Comparison of ENCODE assay signal across 8 mouse cellular contexts in the genomic region with DNA sequence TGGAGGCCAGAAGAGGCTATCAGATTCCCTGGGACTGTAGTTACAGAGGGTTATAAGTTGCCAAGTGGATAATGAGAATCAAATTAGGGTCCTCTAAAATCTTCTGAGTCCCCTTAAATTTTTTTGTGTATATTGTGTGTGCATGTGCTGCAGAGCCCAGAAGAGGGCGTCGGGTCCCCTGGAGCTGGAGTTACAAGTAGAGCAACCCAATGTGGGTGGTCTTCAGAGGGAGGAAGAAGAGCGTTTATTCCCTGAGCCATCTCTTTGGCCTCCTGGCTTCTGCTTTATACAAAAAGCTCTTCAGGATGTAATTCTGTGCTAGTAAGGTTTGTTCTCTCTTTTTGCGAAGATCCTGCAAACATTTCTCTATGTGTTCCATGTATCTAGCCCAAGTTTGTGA. TPM values are rescaled to one million over a fixed set of nuclear protein-coding genes. Genes with fewer than 3 reads are reported as not detected.
DNase-seq lines count a peak whose midpoint lies in the region; ATAC-seq and TF ChIP-seq lines count a peak whose summit lies in the region.

No protein-coding gene starts in this region.

- TF ChIP-seq POLR2A in testis, adult 2 months (IDR thresholded peaks at IDR 0.05; ENCODE audit: control insufficient read depth, low read depth, low read length): no peak

- H3K4me1 ChIP-seq in testis, adult 2 months (ENCODE audit: control insufficient read depth, insufficient read depth, low read length): no peaks in the 10 kb centered on the region
- peaks cover 16% of the 10 kb centered on the region for H3K4me1 ChIP-seq in hindbrain, embryonic 14.5 days (replicated peaks; ENCODE audit: control insufficient read depth, insufficient read depth, low read length)
- H3K4me1 ChIP-seq in lung, postnatal 0 days (ENCODE audit: insufficient read depth, low read depth, low read length): no peaks in the 10 kb centered on the region
- H3K4me1 ChIP-seq in stomach, postnatal 0 days (replicated peaks; ENCODE audit: control insufficient read depth, insufficient read depth): no peaks in the 10 kb centered on the region

- TF ChIP-seq CTCF in testis, adult 2 months (IDR thresholded peaks at IDR 0.05; ENCODE audit: control insufficient read depth, insufficient read depth, insufficient replicate concordance, low read depth, low read length): no peak
- TF ChIP-seq CTCF in lung, postnatal 0 days (IDR thresholded peaks at IDR 0.05): peak; percentile 44
- TF ChIP-seq CTCF in stomach, postnatal 0 days (IDR thresholded peaks at IDR 0.05; ENCODE audit: low read depth): peak; percentile 61

- peak overlapping the region; percentile 66 for H3K4me2 ChIP-seq in hindbrain, embryonic 14.5 days (replicated peaks)
- peak overlapping the region; percentile 78 for H3K4me2 ChIP-seq in lung, postnatal 0 days (replicated peaks; ENCODE audit: low read depth, low read length)
- H3K4me2 ChIP-seq in stomach, postnatal 0 days (replicated peaks; ENCODE audit: low read depth): peak overlapping the region; percentile 66

- no peaks in the 10 kb centered on the region for H3K9me3 ChIP-seq in hindbrain, embryonic 14.5 days (ENCODE audit: control insufficient read depth, low read length)
- H3K9me3 ChIP-seq in lung, postnatal 0 days (ENCODE audit: low read length): no peaks in the 10 kb centered on the region
- H3K9me3 ChIP-seq in stomach, postnatal 0 days (ENCODE audit: control insufficient read depth, low read length): no peaks in the 10 kb centered on the region

- no peak for ATAC-seq in hindbrain, embryonic 14.5 days (ENCODE audit: low FRiP score)
- ATAC-seq in lung, postnatal 0 days: no peak
- ATAC-seq in stomach, postnatal 0 days (ENCODE audit: low FRiP score, low TSS enrichment): no peak

- TF ChIP-seq EP300 in lung, postnatal 0 days (IDR thresholded peaks at IDR 0.05): no peak
- TF ChIP-seq EP300 in stomach, postnatal 0 days (optimal IDR thresholded peaks at IDR 0.05): no peak

- H3K4me3 ChIP-seq in testis, adult 2 months (ENCODE audit: control insufficient read depth, low read depth, low read length): peak overlapping the region; percentile 85
- H3K4me3 ChIP-seq in hindbrain, embryonic 14.5 days (replicated peaks; ENCODE audit: low read length): peak overlapping the region; percentile 53
- H3K4me3 ChIP-seq in lung, postnatal 0 days (ENCODE audit: low read depth, low read length): peak overlapping the region; percentile 54
- H3K4me3 ChIP-seq in stomach, postnatal 0 days (ENCODE audit: low read depth, low read length): peak overlapping the region; percentile 37

- no peaks in the 10 kb centered on the region for H3K27me3 ChIP-seq in testis, adult 2 months (ENCODE audit: control insufficient read depth, insufficient read depth, low read length)
- H3K27me3 ChIP-seq in hindbrain, embryonic 14.5 days (ENCODE audit: control insufficient read depth, insufficient read depth, low read length): no peaks in the 10 kb centered on the region
- H3K27me3 ChIP-seq in lung, postnatal 0 days (replicated peaks; ENCODE audit: insufficient read depth, low read length): no peaks in the 10 kb centered on the region
- no peaks in the 10 kb centered on the region for H3K27me3 ChIP-seq in stomach, postnatal 0 days (ENCODE audit: control insufficient read depth, insufficient read depth, low read length)

- no peaks in the 10 kb centered on the region for H3K36me3 ChIP-seq in testis, adult 2 months (ENCODE audit: control insufficient read depth, insufficient read depth, low read length)
- H3K36me3 ChIP-seq in hindbrain, embryonic 14.5 days (replicated peaks; ENCODE audit: control insufficient read depth, insufficient read depth): no peaks in the 10 kb centered on the region; the same call in 1 of the 2 replicates
- no peaks in the 10 kb centered on the region for H3K36me3 ChIP-seq in lung, postnatal 0 days (ENCODE audit: insufficient read depth, low read length)
- H3K36me3 ChIP-seq in stomach, postnatal 0 days (ENCODE audit: control insufficient read depth, insufficient read depth, low read length): no peaks in the 10 kb centered on the region

- peak overlapping the region; percentile 69 for H3K9ac ChIP-seq in hindbrain, embryonic 14.5 days
- peak overlapping the region; percentile 36 for H3K9ac ChIP-seq in lung, postnatal 0 days (replicated peaks; ENCODE audit: low read depth)
- H3K9ac ChIP-seq in stomach, postnatal 0 days (ENCODE audit: low read length): peak overlapping the region; percentile 62

- peak overlapping the region; percentile 77 for H3K27ac ChIP-seq in testis, adult 2 months (ENCODE audit: control insufficient read depth, insufficient read depth, low read depth, low read length)
- H3K27ac ChIP-seq in hindbrain, embryonic 14.5 days: peak overlapping the region; percentile 95
- H3K27ac ChIP-seq in lung, postnatal 0 days (ENCODE audit: low read length): peak overlapping the region; percentile 83
- peak overlapping the region; percentile 91 for H3K27ac ChIP-seq in stomach, postnatal 0 days (replicated peaks)

- WGBS in hindbrain, embryonic 14.5 days: 2% methylated on average over 4 of the region's 4 CpGs
- 4% methylated on average over 4 of the region's 4 CpGs for WGBS in lung, postnatal 0 days
- 4% methylated on average over 4 of the region's 4 CpGs for WGBS in stomach, postnatal 0 days

- peak; percentile 21 for DNase-seq in adrenal gland, adult 2 months
- DNase-seq in adrenal gland, adult 8-10 months: no peak
- DNase-seq in testis, postnatal 10 days (ENCODE audit: low spot score): no peak
- DNase-seq in hindbrain, embryonic 14.5 days (ENCODE audit: low spot score): peak; percentile 54
- DNase-seq in lung, postnatal 0 days (ENCODE audit: low spot score): peak; percentile 34
- DNase-seq in stomach, postnatal 0 days (ENCODE audit: low spot score): peak; percentile 26
- no peak for DNase-seq in adrenal gland, postnatal 4 days (ENCODE audit: low spot score in 2 of 2)

RNA-seq across cellular contexts. Expression of gene Elp6, which starts 0.5 kb away (rescaled TPM):
- total RNA-seq in adrenal gland, adult 2 months (2021): 10 to 100 TPM in 1 of 2 experiments, 1 to 10 TPM in 1; 5.6 to 11.3 TPM
- polyA plus RNA-seq in adrenal gland, adult 2 months (2012; rRNA removed): 9.9 and 10.3 TPM in 2 replicates
- 10 to 100 TPM; 10.5 to 14.6 (median 12.2) TPM for total RNA-seq in adrenal gland, adult 8-10 months (2022)
- 5.1 TPM in 2 replicates for polyA plus RNA-seq in testis, adult 2 months (2012; rRNA removed)
- polyA plus RNA-seq in hindbrain, embryonic 14.5 days (2014; fragmentation: Nextera tagmentation; extraction: Ambion mirVana): 35.9 TPM in 2 replicates
- 6.9 and 7.8 TPM in 2 replicates for polyA plus RNA-seq in lung, postnatal 0 days (2015; fragmentation: Nextera tagmentation; extraction: Ambion mirVana)
- 10.1 and 11.6 TPM in 2 replicates for polyA plus RNA-seq in stomach, postnatal 0 days (2015; fragmentation: Nextera tagmentation; extraction: Ambion mirVana)
- 10 to 100 TPM; 11.1 to 12.5 TPM for total RNA-seq in adrenal gland, postnatal 4 days (2021)

RNA-seq across cellular contexts. Expression of gene Scap, which starts 28.6 kb away (rescaled TPM):
- total RNA-seq in adrenal gland, adult 2 months (2021): 100 to 1,000 TPM in 1 of 2 experiments, 10 to 100 TPM in 1; 98.3 to 148 TPM
- polyA plus RNA-seq in adrenal gland, adult 2 months (2012; rRNA removed): 99.4 and 112 TPM in 2 replicates
- total RNA-seq in adrenal gland, adult 8-10 months (2022): 100 to 1,000 TPM; 110 to 118 (median 116) TPM
- polyA plus RNA-seq in testis, adult 2 months (2012; rRNA removed): 10.8 and 13.3 TPM in 2 replicates
- polyA plus RNA-seq in hindbrain, embryonic 14.5 days (2014; fragmentation: Nextera tagmentation; extraction: Ambion mirVana): 53.5 and 54.6 TPM in 2 replicates
- 18.1 and 21.3 TPM in 2 replicates for polyA plus RNA-seq in lung, postnatal 0 days (2015; fragmentation: Nextera tagmentation; extraction: Ambion mirVana)
- 31.6 and 32.9 TPM in 2 replicates for polyA plus RNA-seq in stomach, postnatal 0 days (2015; fragmentation: Nextera tagmentation; extraction: Ambion mirVana)
- total RNA-seq in adrenal gland, postnatal 4 days (2021): 100 to 1,000 TPM; 117 to 130 TPM

Comparison
In these comparisons a context has a peak if more than half of its experiments do, and no peak if none do; other contexts are left out.
1. DNase-seq: peak in adrenal gland, adult 2 months (single experiment), hindbrain, embryonic 14.5 days (single experiment), lung, postnatal 0 days (single experiment) and stomach, postnatal 0 days (single experiment); none in adrenal gland, adult 8-10 months (single experiment), testis, postnatal 10 days (single experiment) and adrenal gland, postnatal 4 days (0 of 2).
2. Peak in every context shown above with its lines, with median percentiles within 50 percentile points of each other: H3K27ac ChIP-seq, H3K4me3 ChIP-seq, H3K4me2 ChIP-seq and H3K9ac ChIP-seq.